In genomic region chr7:112169955-112170692, GRCm38 (mm10) we compare ENCODE assay signal across 8 mouse cellular contexts. TPM values are rescaled to one million over a fixed set of nuclear protein-coding genes. Genes with fewer than 3 reads are reported as not detected.
DNase-seq lines count a peak whose midpoint lies in the region; ATAC-seq lines count a peak whose summit lies in the region.

No protein-coding gene starts in this region.

- H3K9ac ChIP-seq in hindbrain, embryonic 11.5 days (ENCODE audit: low read depth, low read length) = no peak overlapping the region
- H3K9ac ChIP-seq in lung, embryonic 15.5 days = no peak overlapping the region
- no peak overlapping the region for H3K9ac ChIP-seq in stomach, embryonic 16.5 days (ENCODE audit: low read length)

- 14% methylated on average over 10 of the region's 10 CpGs for WGBS in hindbrain, embryonic 11.5 days
- 14% methylated on average over 10 of the region's 10 CpGs for WGBS in lung, embryonic 15.5 days
- 15% methylated on average over 10 of the region's 10 CpGs for WGBS in stomach, embryonic 16.5 days

- intact Hi-C loops in left cerebral cortex, postnatal 4 days (cut with DNase I) = no loop called here

- no peak overlapping the region for H3K4me2 ChIP-seq in hindbrain, embryonic 11.5 days (replicated peaks; ENCODE audit: low read depth, low read length)
- H3K4me2 ChIP-seq in lung, embryonic 15.5 days = no peak overlapping the region
- H3K4me2 ChIP-seq in stomach, embryonic 16.5 days (ENCODE audit: low read depth, low read length) = no peak overlapping the region

- H3K27ac ChIP-seq in hindbrain, embryonic 11.5 days (ENCODE audit: low read depth, low read length) = 0 out of 2 replicates have a peak overlapping the region, but pooled peaks have one; percentile 42
- H3K27ac ChIP-seq in lung, embryonic 15.5 days = no peak overlapping the region
- H3K27ac ChIP-seq in stomach, embryonic 16.5 days (ENCODE audit: low read length) = peak overlapping the region; percentile 63

- H3K4me1 ChIP-seq in hindbrain, embryonic 11.5 days (replicated peaks; ENCODE audit: control insufficient read depth, insufficient read depth, low read length) = no peaks in the 10 kb centered on the region
- peaks cover 7% of the 10 kb centered on the region for H3K4me1 ChIP-seq in lung, embryonic 15.5 days
- H3K4me1 ChIP-seq in stomach, embryonic 16.5 days (ENCODE audit: control insufficient read depth, insufficient read depth, low read length) = 0 out of 2 replicates have a peak, but pooled peaks cover 5% of the 10 kb centered on the region

- ATAC-seq in hindbrain, embryonic 11.5 days (ENCODE audit: low FRiP score) = peak; percentile 27; the same call in 1 of the 2 replicates
- peak; percentile 46; the same call in 1 of the 2 replicates for ATAC-seq in lung, embryonic 15.5 days (ENCODE audit: borderline replicate concordance, extremely low read depth, low FRiP score, low TSS enrichment)
- peak; percentile 91; the same call in 1 of the 2 replicates for ATAC-seq in stomach, embryonic 16.5 days (ENCODE audit: insufficient read depth, low FRiP score)

- H3K36me3 ChIP-seq in hindbrain, embryonic 11.5 days (ENCODE audit: control insufficient read depth, insufficient read depth, low read length) = no peaks in the 10 kb centered on the region
- no peaks in the 10 kb centered on the region for H3K36me3 ChIP-seq in lung, embryonic 15.5 days
- H3K36me3 ChIP-seq in stomach, embryonic 16.5 days (ENCODE audit: control insufficient read depth, insufficient read depth, low read length) = no peaks in the 10 kb centered on the region

- no peak overlapping the region for H3K4me3 ChIP-seq in hindbrain, embryonic 11.5 days (ENCODE audit: low read depth, low read length)
- no peak overlapping the region for H3K4me3 ChIP-seq in lung, embryonic 15.5 days
- no peak overlapping the region for H3K4me3 ChIP-seq in stomach, embryonic 16.5 days (replicated peaks; ENCODE audit: low read length)

- DNase-seq in left cerebral cortex, postnatal 4 days = peak; percentile 40
- no peak for DNase-seq in left cerebral cortex, adult 11 months (ENCODE audit: low spot score)
- peak; percentile 48 for DNase-seq in hindbrain, embryonic 11.5 days (ENCODE audit: low spot score)
- DNase-seq in cerebellum, adult 18-20 months = no peak
- no peak for DNase-seq in ovary, adult 18-20 months (ENCODE audit: low spot score)
- DNase-seq in T-cell, adult 2 months (ENCODE audit: low spot score) = no peak

- H3K27me3 ChIP-seq in hindbrain, embryonic 11.5 days (ENCODE audit: control insufficient read depth, insufficient read depth, low read length) = no peaks in the 10 kb centered on the region
- H3K27me3 ChIP-seq in lung, embryonic 15.5 days = no peaks in the 10 kb centered on the region
- H3K27me3 ChIP-seq in stomach, embryonic 16.5 days (ENCODE audit: control insufficient read depth, insufficient read depth, low read length) = no peaks in the 10 kb centered on the region

- H3K9me3 ChIP-seq in hindbrain, embryonic 11.5 days (ENCODE audit: control insufficient read depth, low read length) = no peaks in the 10 kb centered on the region
- no peaks in the 10 kb centered on the region for H3K9me3 ChIP-seq in lung, embryonic 15.5 days
- H3K9me3 ChIP-seq in stomach, embryonic 16.5 days (replicated peaks; ENCODE audit: control insufficient read depth, low read length) = no peaks in the 10 kb centered on the region

RNA-seq across cellular contexts. Expression of gene Dkk3, which starts 11.3 kb away (rescaled TPM):
- total RNA-seq in left cerebral cortex, postnatal 4 days (2021) = 10 to 100 TPM; 58.4 to 59.0 TPM
- polyA plus RNA-seq in hindbrain, embryonic 11.5 days (2014; fragmentation: Nextera tagmentation; extraction: Ambion mirVana) = 10.6 and 12.2 TPM in 2 replicates
- 39.1 and 44.2 TPM in 2 replicates for polyA plus RNA-seq in lung, embryonic 15.5 days (2015; fragmentation: Nextera tagmentation; extraction: Ambion mirVana)
- polyA plus RNA-seq in stomach, embryonic 16.5 days (2015; fragmentation: Nextera tagmentation; extraction: Ambion mirVana) = 45.4 and 53.6 TPM in 2 replicates

RNA-seq across cellular contexts. Expression of gene Mical2, which starts 55.5 kb away (rescaled TPM):
- total RNA-seq in left cerebral cortex, postnatal 4 days (2021) = 100 to 1,000 TPM; 109 to 114 TPM
- 1.2 and 1.7 TPM in 2 replicates for polyA plus RNA-seq in hindbrain, embryonic 11.5 days (2014; fragmentation: Nextera tagmentation; extraction: Ambion mirVana)
- 20.7 and 22.8 TPM in 2 replicates for polyA plus RNA-seq in lung, embryonic 15.5 days (2015; fragmentation: Nextera tagmentation; extraction: Ambion mirVana)
- polyA plus RNA-seq in stomach, embryonic 16.5 days (2015; fragmentation: Nextera tagmentation; extraction: Ambion mirVana) = 13.2 and 15.5 TPM in 2 replicates

Comparison
In these comparisons a context has a peak if more than half of its experiments do, and no peak if none do; other contexts are left out.
1. DNase-seq: peak in left cerebral cortex, postnatal 4 days (single experiment) and hindbrain, embryonic 11.5 days (single experiment); none in left cerebral cortex, adult 11 months (single experiment), cerebellum, adult 18-20 months (0 of 2), ovary, adult 18-20 months (single experiment) and T-cell, adult 2 months (single experiment).
2. ATAC-seq: peak in every context shown above with its lines; median percentile 91 in stomach, embryonic 16.5 days; 46 in lung, embryonic 15.5 days; 27 in hindbrain, embryonic 11.5 days.